Mouse (Mus musculus): ENCODE measurements around the gene Tdg. TPM values are rescaled to one million over a fixed set of nuclear protein-coding genes. Genes with fewer than 3 reads are reported as not detected.

The Tdg gene
- polyA plus RNA-seq, 1 experiment, result 6.2 TPM

GRCm38 (mm10) chr10:82646083-82646482 lies 16.5 kb downstream of the Tdg start:
- Histone ChIP-seq H3K27me3 (ENCODE audit: control insufficient read depth, insufficient read depth, low read length) (no peaks in the 10 kb centered on the region), H3K36me3 (ENCODE audit: control insufficient read depth, insufficient read depth, low read length) (no peaks in the 10 kb centered on the region; the same call in none of the 2 replicates), H3K4me3 (ENCODE audit: control insufficient read depth, low read depth, low read length) (no peak overlapping the region; the same call in 1 of the 2 replicates), H3K4me1 (ENCODE audit: control insufficient read depth, insufficient read depth, low read length) (peaks cover 2% of the 10 kb centered on the region; the same call in 1 of the 2 replicates), H3K27ac (ENCODE audit: control insufficient read depth, insufficient read depth, low read depth, low read length) (0 out of 2 replicates have a peak overlapping the region, but pooled peaks have one; percentile 42)
- no peak for TF ChIP-seq POLR2A (IDR thresholded peaks at IDR 0.05; ENCODE audit: control insufficient read depth, low read depth, low read length)
- no peak for TF ChIP-seq CTCF (IDR thresholded peaks at IDR 0.05; ENCODE audit: control insufficient read depth, insufficient read depth, insufficient replicate concordance, low read depth, low read length)

GRCm38 (mm10) chr10:82647205-82647811 lies 17.7 kb downstream of the Tdg start:
- Histone ChIP-seq H3K36me3 (ENCODE audit: control insufficient read depth, insufficient read depth, low read length) (no peaks in the 10 kb centered on the region; the same call in none of the 2 replicates), H3K4me1 (ENCODE audit: control insufficient read depth, insufficient read depth, low read length) (peaks cover 2% of the 10 kb centered on the region; the same call in 1 of the 2 replicates), H3K27me3 (ENCODE audit: control insufficient read depth, insufficient read depth, low read length) (no peaks in the 10 kb centered on the region), H3K27ac (ENCODE audit: control insufficient read depth, insufficient read depth, low read depth, low read length) (no peak overlapping the region), H3K4me3 (ENCODE audit: control insufficient read depth, low read depth, low read length) (no peak overlapping the region)
- no peak for TF ChIP-seq POLR2A (IDR thresholded peaks at IDR 0.05; ENCODE audit: control insufficient read depth, low read depth, low read length)
- no peak for TF ChIP-seq CTCF (IDR thresholded peaks at IDR 0.05; ENCODE audit: control insufficient read depth, insufficient read depth, insufficient replicate concordance, low read depth, low read length)

- H3K27me3 ChIP-seq (ENCODE audit: control insufficient read depth, insufficient read depth, low read length), result no peaks in the 10 kb centered on the region
- H3K36me3 ChIP-seq (ENCODE audit: control insufficient read depth, insufficient read depth, low read length), result no peaks in the 10 kb centered on the region
- H3K4me3 ChIP-seq (ENCODE audit: control insufficient read depth, low read depth, low read length), result no peak overlapping the region
- TF ChIP-seq CTCF (IDR thresholded peaks at IDR 0.05; ENCODE audit: control insufficient read depth, insufficient read depth, insufficient replicate concordance, low read depth, low read length) (no peak), POLR2A (IDR thresholded peaks at IDR 0.05; ENCODE audit: control insufficient read depth, low read depth, low read length) (no peak)
- no peak overlapping the region for H3K27ac ChIP-seq (ENCODE audit: control insufficient read depth, insufficient read depth, low read depth, low read length)
- H3K4me1 ChIP-seq (ENCODE audit: control insufficient read depth, insufficient read depth, low read length), result no peaks in the 10 kb centered on the region
These were observed 21.6 kb downstream of the Tdg start for GRCm38 (mm10) chr10:82651221-82651620.

- no peak overlapping the region for H3K27ac ChIP-seq (ENCODE audit: control insufficient read depth, insufficient read depth, low read depth, low read length)
These were observed 23.0 kb downstream of the Tdg start for GRCm38 (mm10) chr10:82652625-82653024.

GRCm38 (mm10) chr10:82654581-82654980 lies 25.0 kb downstream of the Tdg start:
- no peaks in the 10 kb centered on the region for H3K36me3 ChIP-seq (ENCODE audit: control insufficient read depth, insufficient read depth, low read length)
- no peak overlapping the region for H3K27ac ChIP-seq (ENCODE audit: control insufficient read depth, insufficient read depth, low read depth, low read length)
- no peak for TF ChIP-seq POLR2A (IDR thresholded peaks at IDR 0.05; ENCODE audit: control insufficient read depth, low read depth, low read length)
- TF ChIP-seq CTCF (IDR thresholded peaks at IDR 0.05; ENCODE audit: control insufficient read depth, insufficient read depth, insufficient replicate concordance, low read depth, low read length), result no peak
- H3K4me3 ChIP-seq (ENCODE audit: control insufficient read depth, low read depth, low read length), result no peak overlapping the region
- no peaks in the 10 kb centered on the region for H3K27me3 ChIP-seq (ENCODE audit: control insufficient read depth, insufficient read depth, low read length)
- no peaks in the 10 kb centered on the region for H3K4me1 ChIP-seq (ENCODE audit: control insufficient read depth, insufficient read depth, low read length)

More at GRCm38 (mm10) chr10:82652625-82653024, 23.0 kb downstream of the Tdg start:
- Histone ChIP-seq H3K36me3 (ENCODE audit: control insufficient read depth, insufficient read depth, low read length) (no peaks in the 10 kb centered on the region), H3K27me3 (ENCODE audit: control insufficient read depth, insufficient read depth, low read length) (no peaks in the 10 kb centered on the region), H3K4me1 (ENCODE audit: control insufficient read depth, insufficient read depth, low read length) (no peaks in the 10 kb centered on the region), H3K4me3 (ENCODE audit: control insufficient read depth, low read depth, low read length) (no peak overlapping the region)
- TF ChIP-seq POLR2A (IDR thresholded peaks at IDR 0.05; ENCODE audit: control insufficient read depth, low read depth, low read length) (no peak), CTCF (IDR thresholded peaks at IDR 0.05; ENCODE audit: control insufficient read depth, insufficient read depth, insufficient replicate concordance, low read depth, low read length) (no peak)

GRCm38 (mm10) chr10:82661820-82662219 lies 32.2 kb downstream of the Tdg start:
- TF ChIP-seq CTCF (IDR thresholded peaks at IDR 0.05; ENCODE audit: control insufficient read depth, insufficient read depth, insufficient replicate concordance, low read depth, low read length) (no peak), POLR2A (IDR thresholded peaks at IDR 0.05; ENCODE audit: control insufficient read depth, low read depth, low read length) (no peak)
- H3K36me3 ChIP-seq (ENCODE audit: control insufficient read depth, insufficient read depth, low read length), result no peaks in the 10 kb centered on the region
- no peaks in the 10 kb centered on the region for H3K4me1 ChIP-seq (ENCODE audit: control insufficient read depth, insufficient read depth, low read length)
- H3K27me3 ChIP-seq (ENCODE audit: control insufficient read depth, insufficient read depth, low read length), result no peaks in the 10 kb centered on the region
- no peak overlapping the region for H3K27ac ChIP-seq (ENCODE audit: control insufficient read depth, insufficient read depth, low read depth, low read length)
- no peak overlapping the region for H3K4me3 ChIP-seq (ENCODE audit: control insufficient read depth, low read depth, low read length)

- H3K4me1 ChIP-seq (ENCODE audit: control insufficient read depth, insufficient read depth, low read length), result no peaks in the 10 kb centered on the region
- H3K36me3 ChIP-seq (ENCODE audit: control insufficient read depth, insufficient read depth, low read length), result no peaks in the 10 kb centered on the region
- no peak overlapping the region for H3K4me3 ChIP-seq (ENCODE audit: control insufficient read depth, low read depth, low read length)
- no peaks in the 10 kb centered on the region for H3K27me3 ChIP-seq (ENCODE audit: control insufficient read depth, insufficient read depth, low read length)
- H3K27ac ChIP-seq (ENCODE audit: control insufficient read depth, insufficient read depth, low read depth, low read length), result no peak overlapping the region
- TF ChIP-seq POLR2A (IDR thresholded peaks at IDR 0.05; ENCODE audit: control insufficient read depth, low read depth, low read length) (no peak), CTCF (IDR thresholded peaks at IDR 0.05; ENCODE audit: control insufficient read depth, insufficient read depth, insufficient replicate concordance, low read depth, low read length) (no peak)
These were observed 32.8 kb downstream of the Tdg start for GRCm38 (mm10) chr10:82662267-82662990.
